Comparison of ENCODE assay signal across 28 mouse cellular contexts in the genomic region with DNA sequence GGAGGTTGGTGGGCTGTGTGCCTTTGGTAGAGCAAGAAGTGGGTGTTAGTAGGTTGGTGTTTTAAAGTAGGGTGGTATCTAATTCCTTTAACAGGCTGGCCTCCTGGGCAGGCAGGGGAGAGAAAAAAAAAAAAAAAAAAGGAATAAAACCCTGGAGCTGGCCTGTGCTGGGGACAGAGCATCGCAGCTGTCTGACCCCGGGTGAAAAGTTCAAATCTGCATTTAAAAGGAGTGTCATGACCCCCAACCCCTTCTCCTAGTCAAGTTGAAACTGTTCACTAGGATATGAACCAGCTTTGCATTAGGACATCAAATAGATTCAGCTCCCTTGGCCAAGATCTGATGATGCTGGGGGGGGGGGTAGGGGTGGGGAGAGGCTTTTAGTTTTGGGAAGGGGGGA.
A peak's percentile ranks its signal among the peaks of the same experiment; 100 is the strongest.
DNase-seq lines count a peak whose midpoint lies in the region; ATAC-seq lines count a peak whose summit lies in the region.
"Had no signal": no experiment of that assay in that cellular context is flagged by ENCODE, and none has a peak within 500 bp of the region (broad histone marks: within the 10 kb centered on the region; RNA-seq: fewer than 3 reads in every experiment).

No protein-coding gene starts in this region.

- peak overlapping the region; percentile 42 for H3K4me3 ChIP-seq in midbrain, embryonic 10.5 days
- H3K4me3 ChIP-seq in midbrain, embryonic 15.5 days, result no peak overlapping the region
- H3K4me3 ChIP-seq in limb, embryonic 12.5 days (replicated peaks), result no peak overlapping the region
- H3K4me3 ChIP-seq: embryonic facial prominence, embryonic 13.5 days; left cerebral cortex, adult 2 months; liver, embryonic 15.5 days; stomach, embryonic 15.5 days had no signal

- 3% methylated on average over 2 of the region's 2 CpGs for WGBS in midbrain, embryonic 10.5 days
- 3% methylated on average over 2 of the region's 2 CpGs for WGBS in midbrain, embryonic 15.5 days
- 0% methylated on average over 2 of the region's 2 CpGs for WGBS in limb, embryonic 12.5 days

- H3K4me1 ChIP-seq in midbrain, embryonic 10.5 days, result peaks cover 100% of the 10 kb centered on the region
- H3K4me1 ChIP-seq in midbrain, embryonic 15.5 days, result peaks cover 94% of the 10 kb centered on the region
- peaks cover 99% of the 10 kb centered on the region for H3K4me1 ChIP-seq in limb, embryonic 12.5 days (replicated peaks)

- H3K36me3 ChIP-seq in midbrain, embryonic 10.5 days, result 0 out of 2 replicates have a peak, but pooled peaks cover 2% of the 10 kb centered on the region
- H3K36me3 ChIP-seq in midbrain, embryonic 15.5 days (replicated peaks), result no peaks in the 10 kb centered on the region
- H3K36me3 ChIP-seq in limb, embryonic 12.5 days, result no peaks in the 10 kb centered on the region
- H3K36me3 ChIP-seq: embryonic facial prominence, embryonic 13.5 days; liver, embryonic 15.5 days; stomach, embryonic 15.5 days had no signal

- no peak for ATAC-seq in midbrain, embryonic 15.5 days (replicated peaks)
- no peak for ATAC-seq in limb, embryonic 12.5 days (ENCODE audit: insufficient number of reproducible peaks, insufficient read depth, low FRiP score, low TSS enrichment, low read depth)
- ATAC-seq: forebrain, embryonic 16.5 days; intestine, postnatal 0 days had no signal

- DNase-seq in embryo, embryonic 10 days (ENCODE audit: low spot score), result peak; percentile 80
- no peak for DNase-seq in embryo, embryonic 9.5 days (ENCODE audit: extremely low spot score)
- DNase-seq in midbrain, embryonic 10.5 days (ENCODE audit: low spot score), result peak; percentile 56
- DNase-seq in embryo, embryonic 10.5 days (ENCODE audit: low spot score), result peak; percentile 85
- no peak for DNase-seq in spleen, postnatal 36 days (ENCODE audit: low spot score in 2 of 2)
- DNase-seq in left cerebral cortex, adult 18-20 months (ENCODE audit: low spot score in 2 of 2), result no peak
- DNase-seq: adrenal gland, postnatal 14 days; cerebellum, adult 11 months; cerebellum, adult 9-10 months; gastrocnemius, postnatal 14 days; heart, postnatal 36 days; kidney, adult 9 months; kidney, postnatal 14 days; lung, embryonic 14.5 days; lung, postnatal 14 days; right cerebral cortex, postnatal 14 days; thymus, postnatal 14 days had no signal

- no peak overlapping the region for H3K9ac ChIP-seq in midbrain, embryonic 15.5 days
- no peak overlapping the region for H3K9ac ChIP-seq in limb, embryonic 12.5 days (replicated peaks)
- H3K9ac ChIP-seq: embryonic facial prominence, embryonic 13.5 days; hindbrain, embryonic 14.5 days; liver, embryonic 15.5 days; lung, embryonic 14.5 days; stomach, embryonic 15.5 days had no signal

- no peaks in the 10 kb centered on the region for H3K9me3 ChIP-seq in midbrain, embryonic 10.5 days (replicated peaks)
- no peaks in the 10 kb centered on the region for H3K9me3 ChIP-seq in midbrain, embryonic 15.5 days
- H3K9me3 ChIP-seq in limb, embryonic 12.5 days, result no peaks in the 10 kb centered on the region
- H3K9me3 ChIP-seq: embryonic facial prominence, embryonic 13.5 days; liver, embryonic 15.5 days; stomach, embryonic 15.5 days had no signal

- no peaks in the 10 kb centered on the region for H3K27me3 ChIP-seq in midbrain, embryonic 10.5 days (ENCODE audit: low read depth, poor library complexity, severe bottlenecking)
- H3K27me3 ChIP-seq in midbrain, embryonic 15.5 days (replicated peaks), result no peaks in the 10 kb centered on the region
- H3K27me3 ChIP-seq in limb, embryonic 12.5 days, result no peaks in the 10 kb centered on the region
- H3K27me3 ChIP-seq: embryonic facial prominence, embryonic 13.5 days; liver, embryonic 15.5 days; stomach, embryonic 15.5 days had no signal

- H3K27ac ChIP-seq in midbrain, embryonic 10.5 days (replicated peaks), result peak overlapping the region; percentile 83
- no peak overlapping the region for H3K27ac ChIP-seq in midbrain, embryonic 15.5 days
- no peak overlapping the region; the same call in 1 of the 2 replicates for H3K27ac ChIP-seq in limb, embryonic 12.5 days
- H3K27ac ChIP-seq: hindbrain, embryonic 14.5 days; left cerebral cortex, adult 2 months; liver, embryonic 15.5 days; stomach, embryonic 15.5 days had no signal

- H3K4me2 ChIP-seq in midbrain, embryonic 15.5 days, result no peak overlapping the region
- 0 out of 2 replicates have a peak overlapping the region, but pooled peaks have one; percentile 4 for H3K4me2 ChIP-seq in limb, embryonic 12.5 days
- H3K4me2 ChIP-seq: heart, embryonic 11.5 days; hindbrain, embryonic 14.5 days; liver, embryonic 15.5 days; lung, embryonic 14.5 days; midbrain, embryonic 11.5 days; stomach, embryonic 15.5 days had no signal

Comparison
In these comparisons a context has a peak if more than half of its experiments do, and no peak if none do; other contexts are left out.
1. DNase-seq: peak in embryo, embryonic 10 days (single experiment), midbrain, embryonic 10.5 days (single experiment) and embryo, embryonic 10.5 days (single experiment); none in embryo, embryonic 9.5 days (single experiment), spleen, postnatal 36 days (0 of 2) and left cerebral cortex, adult 18-20 months (0 of 2).